Mouse (Mus musculus) hematopoietic multipotent progenitor cell, adult 10-12 weeks (in vitro differentiated cells): ENCODE data around the gene Olfr811. TPM values are rescaled to one million over a fixed set of nuclear protein-coding genes. Genes with fewer than 3 reads are reported as not detected.

Experiments
- polyA plus RNA-seq: library from polyadenylated mRNA; stranded (reverse); fragments of >175 nt; gene quantifications from 2 replicates; pipeline ENCODE4 v1.2.3, GENCODE M21; 2012; ENCODE audit warnings: low replicate concordance

Gene Olfr811
- not detected in 2 replicates for polyA plus RNA-seq

GRCm38 (mm10) chr10:129804296-129804695 lies at the start of gene Olfr811:
Gene Olfr811 (minus strand): TSS chr10:129804396.

GRCm38 (mm10) chr10:129845994-129846393 lies 41.8 kb upstream of the Olfr811 start, which contains the start of gene Olfr812:
Gene Olfr812 (minus strand): TSS chr10:129846094.

GRCm38 (mm10) chr10:129794817-129795216 lies 9.4 kb downstream of the Olfr811 start, which contains the start of gene Olfr810:
Gene Olfr810 (minus strand): TSS chr10:129794917.

GRCm38 (mm10) chr10:129774338-129774737 lies 29.9 kb downstream of the Olfr811 start, which contains the start of gene Olfr809:
Gene Olfr809 (plus strand): TSS chr10:129774638.

GRCm38 (mm10) chr10:129765182-129765581 lies 39.0 kb downstream of the Olfr811 start, which contains the start of gene Olfr808:
Gene Olfr808 (plus strand): TSS chr10:129765482.

GRCm38 (mm10) chr10:129757693-129758092 lies 46.5 kb downstream of the Olfr811 start, which contains the start of gene Olfr807:
Gene Olfr807 (minus strand): TSS chr10:129757793.

Other genes with a start within 250 kb of the Olfr811 start
- gene Olfr794, start 236.7 kb downstream of the Olfr811 start, polyA plus RNA-seq: not detected in 2 replicates
- not detected in 2 replicates for gene Olfr796, start 191.8 kb downstream of the Olfr811 start, polyA plus RNA-seq
- gene Olfr798, start 176.5 kb downstream of the Olfr811 start, polyA plus RNA-seq: not detected in 2 replicates
- not detected in 2 replicates for gene Olfr799, start 166.9 kb downstream of the Olfr811 start, polyA plus RNA-seq
- gene Olfr800, start 146.7 kb downstream of the Olfr811 start, polyA plus RNA-seq: not detected in 2 replicates
- not detected in 2 replicates for gene Olfr801, start 130.5 kb downstream of the Olfr811 start, polyA plus RNA-seq
- 0.15 TPM in 1 of 2 replicates, not detected in the other for gene Olfr802, start 116.2 kb downstream of the Olfr811 start, polyA plus RNA-seq
- gene Olfr803, start 110.1 kb downstream of the Olfr811 start, polyA plus RNA-seq: not detected in 2 replicates
- not detected in 2 replicates for gene Olfr804, start 101.2 kb downstream of the Olfr811 start, polyA plus RNA-seq
- not detected in 2 replicates for gene Olfr805, start 75.0 kb downstream of the Olfr811 start, polyA plus RNA-seq
- gene Olfr806, start 62.5 kb downstream of the Olfr811 start, polyA plus RNA-seq: not detected in 2 replicates
- gene Olfr807, start 46.6 kb downstream of the Olfr811 start, polyA plus RNA-seq: not detected in 2 replicates
- gene Olfr808, start 38.9 kb downstream of the Olfr811 start, polyA plus RNA-seq: not detected in 2 replicates
- gene Olfr809, start 29.8 kb downstream of the Olfr811 start, polyA plus RNA-seq: not detected in 2 replicates
- gene Olfr810, start 9.5 kb downstream of the Olfr811 start, polyA plus RNA-seq: not detected in 2 replicates
- gene Olfr812, start 41.7 kb upstream of the Olfr811 start, polyA plus RNA-seq: not detected in 2 replicates
- not detected in 2 replicates for gene Olfr813, start 51.0 kb upstream of the Olfr811 start, polyA plus RNA-seq
- not detected in 2 replicates for gene Olfr814, start 75.5 kb upstream of the Olfr811 start, polyA plus RNA-seq
- gene Olfr815, start 101.5 kb upstream of the Olfr811 start, polyA plus RNA-seq: not detected in 2 replicates
- gene Olfr816, start 111.2 kb upstream of the Olfr811 start, polyA plus RNA-seq: not detected in 2 replicates
- gene Olfr818, start 144.7 kb upstream of the Olfr811 start, polyA plus RNA-seq: not detected in 2 replicates
- gene Olfr819, start 162.9 kb upstream of the Olfr811 start, polyA plus RNA-seq: not detected in 2 replicates
- gene Olfr247, start 171.7 kb upstream of the Olfr811 start, polyA plus RNA-seq: not detected in 2 replicates
- not detected in 2 replicates for gene Gm10310, start 180.7 kb upstream of the Olfr811 start, polyA plus RNA-seq
- gene Olfr820, start 208.2 kb upstream of the Olfr811 start, polyA plus RNA-seq: not detected in 2 replicates
- gene Olfr821, start 226.0 kb upstream of the Olfr811 start, polyA plus RNA-seq: not detected in 2 replicates